Mouse (Mus musculus) heart, postnatal 0 days (tissue): ENCODE measurements around the gene Nfasc.

Experiments used
- CTCF ChIP-seq: IDR thresholded peaks from 2 replicates; pipeline ENCODE4 v1.5.1; 2016; ENCODE audit warnings: antibody characterized with exemption, control low read depth, low read depth
- EP300 ChIP-seq: IDR thresholded peaks from 2 replicates; pipeline ENCODE4 v1.6.1; 2016; ENCODE audit warnings: antibody characterized with exemption, low read depth

DNA sequence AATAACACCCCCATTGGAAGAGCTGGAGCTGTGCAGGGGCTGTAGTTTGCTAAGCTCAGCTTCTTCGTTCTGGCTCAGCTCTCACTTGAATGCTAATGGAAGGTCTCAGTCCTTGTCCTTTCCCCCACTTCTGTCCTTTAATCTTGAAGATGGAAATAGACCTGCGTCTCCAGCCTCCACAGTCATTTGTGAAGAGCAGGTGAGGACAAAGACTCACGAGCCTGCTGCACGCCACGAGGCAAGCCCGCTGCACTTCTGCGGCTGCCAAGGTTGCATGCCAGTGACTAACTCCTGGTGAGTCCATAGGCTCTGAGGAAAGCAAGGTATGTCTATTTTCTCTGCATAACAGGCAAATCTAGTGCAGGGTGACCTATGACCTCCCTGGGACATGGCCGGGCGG is 88.4 kb downstream of the Nfasc start:
- TF ChIP-seq CTCF, result no peak
- TF ChIP-seq EP300, result no peak
